Mouse (Mus musculus): Measurements from ENCODE around the gene Nbas. TPM values are rescaled to one million over a fixed set of nuclear protein-coding genes. Genes with fewer than 3 reads are reported as not detected.

The Nbas gene
- polyA plus RNA-seq, 1 experiment from 2014 or later, result 12.9 TPM

DNA sequence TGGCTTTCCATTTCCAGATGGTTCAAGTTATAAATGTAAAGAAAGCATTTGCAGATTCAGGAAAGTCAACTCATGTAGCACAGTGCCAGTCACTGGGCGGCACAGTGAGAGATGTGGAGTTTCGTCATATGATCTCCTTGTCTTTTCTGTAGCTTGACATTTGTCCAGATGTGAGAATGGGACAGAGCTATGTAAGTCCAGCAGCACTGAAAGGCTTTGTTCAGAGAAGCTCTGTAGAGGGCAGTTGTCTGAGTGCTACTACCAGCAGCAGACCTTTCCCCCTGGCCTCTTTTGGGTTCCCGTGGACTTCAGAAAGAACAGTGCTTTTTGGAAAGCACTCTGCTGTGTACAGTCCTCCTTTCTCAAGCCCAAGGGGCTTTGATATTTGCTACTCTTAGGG is 34.1 kb downstream of the Nbas start:
- no peaks in the 10 kb centered on the region for H3K27me3 ChIP-seq
- 53% methylated on average over 3 of the region's 3 CpGs for WGBS
- H3K36me3 ChIP-seq, result peaks cover 11% of the 10 kb centered on the region
- no peak for ATAC-seq (ENCODE audit: insufficient number of reproducible peaks, low FRiP score, low TSS enrichment, low read depth)
- H3K4me3 ChIP-seq (replicated peaks), result no peak overlapping the region
- no peaks in the 10 kb centered on the region for H3K9me3 ChIP-seq (replicated peaks)
- H3K27ac ChIP-seq (replicated peaks), result no peak overlapping the region
- 0 out of 2 replicates have a peak, but pooled peaks cover 3% of the 10 kb centered on the region for H3K4me1 ChIP-seq
- no peak overlapping the region for H3K4me2 ChIP-seq (replicated peaks)
- no peak overlapping the region for H3K9ac ChIP-seq

DNA sequence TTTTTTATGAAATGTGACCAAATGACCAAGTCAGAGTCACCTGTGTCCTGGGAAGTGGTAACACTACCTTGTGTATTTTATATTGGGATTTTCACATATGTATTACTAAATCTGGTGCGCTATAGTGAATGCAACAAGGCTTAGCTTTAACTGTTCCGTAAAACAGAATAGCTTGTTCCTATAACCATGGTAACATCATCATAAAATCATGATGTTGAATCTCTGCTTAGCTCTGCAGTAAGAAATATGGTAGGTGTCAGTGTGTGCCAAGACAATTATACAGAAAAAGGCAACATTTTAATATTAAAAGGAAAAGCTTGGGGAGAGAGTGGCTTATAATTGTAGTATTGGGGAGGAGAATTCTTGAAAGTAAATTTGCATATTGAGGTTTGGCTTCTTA is 45.0 kb downstream of the Nbas start:
- Histone ChIP-seq H3K27me3 (no peaks in the 10 kb centered on the region), H3K9me3 (replicated peaks) (no peaks in the 10 kb centered on the region), H3K9ac (no peak overlapping the region), H3K36me3 (peaks cover 7% of the 10 kb centered on the region; the same call in 1 of the 2 replicates), H3K4me1 (no peaks in the 10 kb centered on the region), H3K4me2 (replicated peaks) (no peak overlapping the region), H3K4me3 (replicated peaks) (no peak overlapping the region), H3K27ac (replicated peaks) (no peak overlapping the region)
- no peak for ATAC-seq (ENCODE audit: insufficient number of reproducible peaks, low FRiP score, low TSS enrichment, low read depth)
- 95% methylated on average over 2 of the region's 2 CpGs for WGBS

DNA sequence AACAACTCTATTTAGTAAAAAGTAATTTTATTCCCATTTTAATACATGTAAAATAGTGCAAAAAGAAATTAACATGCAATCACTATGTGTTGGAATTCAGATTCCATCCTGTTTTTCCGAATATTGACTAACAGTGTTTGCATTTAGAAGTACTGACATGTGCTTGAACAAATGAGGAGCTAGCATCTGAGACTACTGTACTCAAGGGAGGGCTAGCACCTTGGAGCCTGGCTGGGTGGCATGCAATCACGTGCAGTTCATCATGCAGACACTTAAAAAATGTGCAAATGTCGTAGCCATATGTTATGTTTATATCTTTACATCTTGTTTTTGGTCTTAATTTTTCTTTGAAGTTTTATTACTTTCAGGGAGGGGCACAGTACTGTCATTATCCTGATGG is 45.5 kb downstream of the Nbas start:
- H3K4me3 ChIP-seq (replicated peaks), result no peak overlapping the region
- H3K9ac ChIP-seq, result no peak overlapping the region
- H3K4me2 ChIP-seq (replicated peaks), result no peak overlapping the region
- peaks cover 7% of the 10 kb centered on the region; the same call in 1 of the 2 replicates for H3K36me3 ChIP-seq
- 70% methylated on average over 3 of the region's 3 CpGs for WGBS
- no peak for ATAC-seq (ENCODE audit: insufficient number of reproducible peaks, low FRiP score, low TSS enrichment, low read depth)
- H3K27ac ChIP-seq (replicated peaks), result no peak overlapping the region
- H3K27me3 ChIP-seq, result no peaks in the 10 kb centered on the region
- no peaks in the 10 kb centered on the region for H3K4me1 ChIP-seq
- H3K9me3 ChIP-seq (replicated peaks), result no peaks in the 10 kb centered on the region

DNA sequence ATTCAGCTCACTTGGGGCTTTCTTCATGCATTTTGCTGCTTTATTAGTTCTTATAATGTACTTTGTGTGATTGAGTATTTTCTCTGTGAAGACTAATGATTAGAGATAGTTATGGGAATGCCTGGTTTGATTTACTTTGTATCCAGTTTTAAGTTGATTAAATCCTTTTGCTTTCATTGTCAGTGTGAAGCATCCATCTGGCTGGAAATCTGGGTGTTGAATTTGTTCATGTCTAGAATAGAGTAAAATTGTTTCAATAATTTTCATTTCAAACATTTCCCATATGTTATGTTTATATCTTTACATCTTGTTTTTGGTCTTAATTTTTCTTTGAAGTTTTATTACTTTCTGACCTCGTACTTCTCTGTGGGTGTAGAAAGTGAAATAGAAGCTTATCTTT is 46.1 kb downstream of the Nbas start:
- Histone ChIP-seq H3K4me2 (replicated peaks) (no peak overlapping the region), H3K4me1 (no peaks in the 10 kb centered on the region), H3K27ac (replicated peaks) (no peak overlapping the region), H3K27me3 (no peaks in the 10 kb centered on the region), H3K4me3 (replicated peaks) (no peak overlapping the region), H3K36me3 (peaks cover 6% of the 10 kb centered on the region; the same call in 1 of the 2 replicates), H3K9ac (no peak overlapping the region), H3K9me3 (replicated peaks) (no peaks in the 10 kb centered on the region)
- WGBS, result 81% methylated on average over 1 of the region's 1 CpGs
- no peak for ATAC-seq (ENCODE audit: insufficient number of reproducible peaks, low FRiP score, low TSS enrichment, low read depth)

DNA sequence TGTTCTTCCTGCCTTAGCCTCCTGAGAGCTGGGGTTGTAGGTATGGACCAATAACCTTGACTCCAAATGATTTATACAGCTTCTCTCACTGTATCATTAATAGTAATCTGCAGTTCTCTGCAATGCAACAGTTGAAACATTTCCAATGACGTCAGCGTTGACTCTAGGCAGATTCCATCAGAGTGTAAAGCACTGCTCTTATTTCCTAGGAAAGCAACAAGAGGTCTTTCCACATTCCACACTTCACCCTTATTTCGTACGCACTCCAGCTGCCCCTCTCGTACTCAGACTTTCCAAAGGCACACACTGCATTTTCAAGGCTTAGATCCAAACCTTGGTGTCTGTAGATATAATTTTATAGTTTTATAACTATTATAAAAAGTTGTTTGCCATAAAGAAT is 73.6 kb downstream of the Nbas start:
- H3K4me1 ChIP-seq, result no peaks in the 10 kb centered on the region
- H3K36me3 ChIP-seq, result peaks cover 9% of the 10 kb centered on the region
- H3K27me3 ChIP-seq, result no peaks in the 10 kb centered on the region
- H3K4me2 ChIP-seq (replicated peaks), result no peak overlapping the region
- no peak overlapping the region for H3K9ac ChIP-seq
- no peaks in the 10 kb centered on the region for H3K9me3 ChIP-seq (replicated peaks)
- 80% methylated on average over 5 of the region's 5 CpGs for WGBS
- no peak overlapping the region for H3K27ac ChIP-seq (replicated peaks)
- no peak for ATAC-seq (ENCODE audit: insufficient number of reproducible peaks, low FRiP score, low TSS enrichment, low read depth)
- no peak overlapping the region for H3K4me3 ChIP-seq (replicated peaks)

DNA sequence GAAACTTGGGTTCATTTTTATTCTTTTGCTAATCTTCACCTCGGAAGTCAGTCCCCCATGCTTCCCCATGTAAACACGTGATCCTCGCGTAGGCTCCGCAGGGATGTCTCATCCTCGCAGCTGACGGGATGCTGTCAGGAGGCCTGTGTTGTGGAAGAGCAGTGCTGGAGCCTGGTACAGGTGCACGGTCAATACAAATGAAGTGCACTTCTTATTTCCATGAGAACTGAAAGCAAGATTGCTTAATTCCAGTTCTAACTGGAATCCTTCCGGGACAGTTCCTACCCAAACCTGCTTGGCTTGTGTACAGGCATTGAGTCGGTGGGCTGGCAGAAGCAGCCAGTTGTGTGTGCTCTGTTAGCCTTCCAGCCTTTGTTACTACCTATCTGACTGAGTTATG is 87.3 kb downstream of the Nbas start:
- peaks cover 15% of the 10 kb centered on the region for H3K36me3 ChIP-seq
- WGBS, result 92% methylated on average over 10 of the region's 10 CpGs
- no peak overlapping the region for H3K9ac ChIP-seq
- H3K27ac ChIP-seq (replicated peaks), result no peak overlapping the region
- H3K9me3 ChIP-seq (replicated peaks), result no peaks in the 10 kb centered on the region
- no peak for ATAC-seq (ENCODE audit: insufficient number of reproducible peaks, low FRiP score, low TSS enrichment, low read depth)
- no peaks in the 10 kb centered on the region for H3K27me3 ChIP-seq
- H3K4me2 ChIP-seq (replicated peaks), result no peak overlapping the region
- H3K4me1 ChIP-seq, result no peaks in the 10 kb centered on the region
- H3K4me3 ChIP-seq (replicated peaks), result no peak overlapping the region

DNA sequence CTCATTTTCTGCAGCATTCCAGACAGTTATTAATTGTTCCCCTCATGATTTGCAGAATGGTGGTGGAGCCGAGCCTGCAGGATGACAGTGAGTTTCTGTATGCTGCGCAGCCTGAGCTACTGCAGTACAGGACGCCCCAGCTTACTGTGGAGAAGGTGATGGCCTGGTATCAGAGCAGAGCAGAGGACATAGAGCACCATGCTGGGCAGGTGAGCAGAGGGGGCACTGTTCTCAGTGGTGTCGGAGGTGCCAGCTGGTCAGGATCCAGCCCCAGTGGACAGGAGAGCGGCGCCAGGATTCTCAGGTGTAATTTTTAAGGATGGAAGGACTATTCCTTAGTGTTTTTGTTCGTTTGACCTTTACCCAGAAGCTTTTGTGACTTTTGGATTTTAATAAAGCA is 87.8 kb downstream of the Nbas start:
- peaks cover 17% of the 10 kb centered on the region for H3K36me3 ChIP-seq
- ATAC-seq (ENCODE audit: insufficient number of reproducible peaks, low FRiP score, low TSS enrichment, low read depth), result no peak
- H3K4me1 ChIP-seq, result no peaks in the 10 kb centered on the region
- 89% methylated on average over 7 of the region's 7 CpGs for WGBS
- no peak overlapping the region for H3K4me2 ChIP-seq (replicated peaks)
- H3K4me3 ChIP-seq (replicated peaks), result no peak overlapping the region
- H3K27me3 ChIP-seq, result no peaks in the 10 kb centered on the region
- H3K27ac ChIP-seq (replicated peaks), result no peak overlapping the region
- H3K9ac ChIP-seq, result no peak overlapping the region
- H3K9me3 ChIP-seq (replicated peaks), result no peaks in the 10 kb centered on the region

DNA sequence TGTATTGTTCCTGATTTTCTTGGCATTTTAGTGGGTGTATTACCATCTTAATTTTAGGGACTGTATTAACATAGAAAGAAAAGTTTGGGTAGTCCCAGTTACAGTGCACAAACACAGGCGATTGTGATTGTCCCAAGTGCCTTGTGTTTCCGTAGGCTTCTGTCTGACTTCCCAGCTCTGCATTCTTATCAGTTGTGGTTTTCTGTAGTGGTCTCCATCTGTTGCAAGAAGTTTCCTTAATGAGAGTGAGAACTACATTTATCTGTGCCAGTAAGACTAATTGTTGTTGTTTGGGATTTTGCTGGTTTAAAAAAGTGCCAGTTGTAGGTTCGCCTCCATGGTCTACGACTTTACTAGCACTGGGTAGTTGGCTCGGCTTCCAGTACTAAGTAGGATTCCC is 88.3 kb downstream of the Nbas start:
- ATAC-seq (ENCODE audit: insufficient number of reproducible peaks, low FRiP score, low TSS enrichment, low read depth), result no peak
- Histone ChIP-seq H3K9me3 (replicated peaks) (no peaks in the 10 kb centered on the region), H3K27me3 (no peaks in the 10 kb centered on the region), H3K4me3 (replicated peaks) (no peak overlapping the region), H3K9ac (no peak overlapping the region), H3K27ac (replicated peaks) (no peak overlapping the region), H3K4me1 (no peaks in the 10 kb centered on the region), H3K4me2 (replicated peaks) (no peak overlapping the region), H3K36me3 (peaks cover 22% of the 10 kb centered on the region)
- WGBS, result 93% methylated on average over 5 of the region's 5 CpGs

DNA sequence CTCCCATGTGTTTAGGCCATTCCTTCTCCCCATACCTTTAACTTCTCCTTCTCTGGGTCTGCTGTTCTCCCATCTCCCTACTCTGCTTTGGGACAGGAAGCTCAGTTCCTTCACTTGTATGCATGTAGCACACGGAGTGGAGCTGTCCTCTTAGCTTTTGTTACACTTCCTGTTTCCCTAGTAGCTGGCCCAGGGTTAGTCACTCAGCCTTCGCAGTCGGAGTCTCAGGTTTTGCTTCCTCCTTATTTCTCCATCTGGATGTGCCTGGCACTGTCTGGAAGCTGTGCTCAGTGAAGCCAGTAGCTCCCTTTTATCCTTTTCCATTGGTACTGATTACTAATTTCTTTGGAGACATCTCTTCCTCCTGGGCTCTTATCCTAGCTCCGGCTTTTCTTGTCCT is 89.9 kb downstream of the Nbas start:
- H3K9ac ChIP-seq, result no peak overlapping the region
- H3K4me1 ChIP-seq, result no peaks in the 10 kb centered on the region
- H3K36me3 ChIP-seq, result peaks cover 28% of the 10 kb centered on the region
- H3K27me3 ChIP-seq, result no peaks in the 10 kb centered on the region
- no peak overlapping the region for H3K27ac ChIP-seq (replicated peaks)
- H3K4me2 ChIP-seq (replicated peaks), result no peak overlapping the region
- H3K9me3 ChIP-seq (replicated peaks), result no peaks in the 10 kb centered on the region
- no peak for ATAC-seq (ENCODE audit: insufficient number of reproducible peaks, low FRiP score, low TSS enrichment, low read depth)
- H3K4me3 ChIP-seq (replicated peaks), result no peak overlapping the region
- WGBS, result 69% methylated on average over 4 of the region's 4 CpGs

DNA sequence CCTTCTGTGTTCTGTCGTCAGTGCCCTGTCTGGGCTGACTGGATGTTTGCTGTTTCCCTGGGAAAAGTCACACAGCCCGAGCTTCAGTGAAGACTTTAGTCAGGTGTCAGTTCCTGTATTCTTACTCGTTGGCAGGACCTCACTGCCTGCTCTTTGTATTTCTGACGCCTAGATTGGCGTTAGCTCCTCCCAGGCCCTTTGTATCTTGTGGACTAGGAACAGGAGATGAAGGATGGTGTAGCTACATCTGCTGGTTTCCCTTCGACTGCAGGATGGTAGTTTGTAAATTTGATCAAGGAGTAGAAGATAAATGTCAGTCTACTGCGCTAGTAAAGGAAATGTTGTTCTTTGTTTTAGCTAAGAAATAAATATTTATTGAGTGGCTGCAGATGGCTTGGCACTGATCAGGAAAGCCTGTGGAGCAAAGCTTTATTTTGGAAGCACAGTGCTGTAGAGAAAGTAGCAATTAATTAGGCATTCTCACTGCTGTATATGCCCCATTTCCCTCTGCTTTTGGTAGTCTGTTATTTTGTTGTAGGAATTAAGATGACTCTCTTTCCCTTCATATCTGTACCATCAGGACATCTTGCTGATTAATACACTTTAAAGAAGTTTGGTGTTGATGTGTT is 91.4 kb downstream of the Nbas start:
- no peaks in the 10 kb centered on the region for H3K4me1 ChIP-seq
- H3K4me3 ChIP-seq (replicated peaks), result no peak overlapping the region
- WGBS, result 68% methylated on average over 7 of the region's 7 CpGs
- H3K4me2 ChIP-seq (replicated peaks), result no peak overlapping the region
- no peak for ATAC-seq (ENCODE audit: insufficient number of reproducible peaks, low FRiP score, low TSS enrichment, low read depth)
- no peaks in the 10 kb centered on the region for H3K27me3 ChIP-seq
- H3K27ac ChIP-seq (replicated peaks), result no peak overlapping the region
- no peak overlapping the region for H3K9ac ChIP-seq
- peaks cover 28% of the 10 kb centered on the region for H3K36me3 ChIP-seq
- no peaks in the 10 kb centered on the region for H3K9me3 ChIP-seq (replicated peaks)

DNA sequence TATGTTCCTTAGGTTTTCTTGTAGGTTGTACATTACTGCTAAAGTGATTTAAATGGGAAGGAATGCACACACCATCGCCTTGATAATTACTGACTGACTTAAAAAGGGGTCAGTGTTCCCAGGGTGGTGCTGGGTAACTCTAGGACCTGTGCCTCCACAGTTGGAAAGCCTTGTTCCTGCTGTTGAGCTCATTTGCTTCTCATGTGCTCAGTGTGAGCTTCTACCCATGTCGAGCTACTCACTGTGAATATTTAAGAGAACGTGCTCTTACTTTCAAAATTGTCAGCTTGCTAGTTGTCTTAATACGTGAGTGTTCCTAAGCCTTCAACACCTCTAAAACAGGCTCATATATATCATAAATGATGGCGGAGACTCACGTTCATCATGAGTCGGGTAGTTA is 112.6 kb downstream of the Nbas start:
- no peaks in the 10 kb centered on the region for H3K27me3 ChIP-seq
- H3K4me2 ChIP-seq (replicated peaks), result no peak overlapping the region
- H3K27ac ChIP-seq (replicated peaks), result no peak overlapping the region
- H3K4me1 ChIP-seq, result no peaks in the 10 kb centered on the region
- H3K36me3 ChIP-seq, result 0 out of 2 replicates have a peak, but pooled peaks cover 3% of the 10 kb centered on the region
- no peak for ATAC-seq (ENCODE audit: insufficient number of reproducible peaks, low FRiP score, low TSS enrichment, low read depth)
- no peaks in the 10 kb centered on the region for H3K9me3 ChIP-seq (replicated peaks)
- no peak overlapping the region for H3K9ac ChIP-seq
- WGBS, result 89% methylated on average over 7 of the region's 7 CpGs
- H3K4me3 ChIP-seq (replicated peaks), result no peak overlapping the region

DNA sequence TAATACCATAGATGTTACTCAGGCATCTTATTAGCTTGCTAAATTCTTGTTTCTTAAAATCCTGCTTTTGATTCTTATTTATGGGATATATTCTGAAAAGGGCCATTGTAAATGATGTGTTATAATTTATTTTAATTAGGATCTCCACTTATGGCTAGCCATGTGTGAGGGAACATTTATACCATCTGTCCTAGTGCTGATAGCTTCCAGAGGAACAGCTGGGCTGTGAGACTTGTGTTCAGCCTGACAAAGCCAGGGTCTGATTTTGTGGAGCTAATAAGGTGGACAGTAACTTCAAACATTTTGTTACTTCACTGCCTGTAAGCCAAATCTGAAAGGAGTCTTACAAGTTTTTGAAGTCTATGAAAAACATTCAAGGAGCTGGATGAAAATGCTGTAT is 113.1 kb downstream of the Nbas start:
- Histone ChIP-seq H3K9me3 (replicated peaks) (no peaks in the 10 kb centered on the region), H3K36me3 (no peaks in the 10 kb centered on the region), H3K4me2 (replicated peaks) (no peak overlapping the region), H3K27me3 (no peaks in the 10 kb centered on the region), H3K4me1 (no peaks in the 10 kb centered on the region), H3K9ac (no peak overlapping the region), H3K27ac (replicated peaks) (no peak overlapping the region), H3K4me3 (replicated peaks) (no peak overlapping the region)
- no peak for ATAC-seq (ENCODE audit: insufficient number of reproducible peaks, low FRiP score, low TSS enrichment, low read depth)
